Mouse (Mus musculus): ENCODE results near the gene Gm13279. TPM values are rescaled to one million over a fixed set of nuclear protein-coding genes. Genes with fewer than 3 reads are reported as not detected.

Gm13279 gene
- polyA plus RNA-seq, 1 experiment from 2014 or later = not detected

Other genes starting within 250 kb of the Gm13279 start
- not detected for gene Ifna15, start 239.2 kb upstream of the Gm13279 start, polyA plus RNA-seq (2017; shearing (Covaris generic))
- not detected for gene Ifna14, start 225.6 kb upstream of the Gm13279 start, polyA plus RNA-seq (2017; shearing (Covaris generic))
- not detected for gene Ifna9, start 205.0 kb upstream of the Gm13279 start, polyA plus RNA-seq (2017; shearing (Covaris generic))
- gene Ifna12, start 194.0 kb upstream of the Gm13279 start, polyA plus RNA-seq (2017; shearing (Covaris generic)) = not detected
- not detected for gene C87499, start 163.0 kb upstream of the Gm13279 start, polyA plus RNA-seq (2017; shearing (Covaris generic))
- not detected for gene Ifna13, start 152.9 kb upstream of the Gm13279 start, polyA plus RNA-seq (2017; shearing (Covaris generic))
- not detected for gene Ifna16, start 120.5 kb upstream of the Gm13279 start, polyA plus RNA-seq (2017; shearing (Covaris generic))
- gene Ifna2, start 113.5 kb upstream of the Gm13279 start, polyA plus RNA-seq (2017; shearing (Covaris generic)) = not detected
- gene Ifnab, start 106.0 kb upstream of the Gm13279 start, polyA plus RNA-seq (2017; shearing (Covaris generic)) = 0.45 TPM
- gene Gm26566, start 75.6 kb upstream of the Gm13279 start, polyA plus RNA-seq (2017; shearing (Covaris generic)) = 1.4 TPM
- 27.2 TPM for gene Klhl9, start 74.9 kb upstream of the Gm13279 start, polyA plus RNA-seq (2017; shearing (Covaris generic))
- not detected for gene Gm13271, start 42.5 kb upstream of the Gm13279 start, polyA plus RNA-seq (2017; shearing (Covaris generic))
- gene Gm13283, start 37.3 kb upstream of the Gm13279 start, polyA plus RNA-seq (2017; shearing (Covaris generic)) = 0.36 TPM
- not detected for gene Gm13290, start 23.6 kb upstream of the Gm13279 start, polyA plus RNA-seq (2017; shearing (Covaris generic))
- gene Gm13289, start 20.5 kb upstream of the Gm13279 start, polyA plus RNA-seq (2017; shearing (Covaris generic)) = not detected
- gene Gm13272, start 17.5 kb upstream of the Gm13279 start, polyA plus RNA-seq (2017; shearing (Covaris generic)) = not detected
- gene Ifnz, start 15.3 kb upstream of the Gm13279 start, polyA plus RNA-seq (2017; shearing (Covaris generic)) = not detected
- gene Gm13276, start 11.7 kb upstream of the Gm13279 start, polyA plus RNA-seq (2017; shearing (Covaris generic)) = not detected
- gene Gm13277, start 8.8 kb upstream of the Gm13279 start, polyA plus RNA-seq (2017; shearing (Covaris generic)) = not detected
- gene Gm13278, start 5.8 kb upstream of the Gm13279 start, polyA plus RNA-seq (2017; shearing (Covaris generic)) = not detected
- not detected for gene Gm13275, start 2.9 kb upstream of the Gm13279 start, polyA plus RNA-seq (2017; shearing (Covaris generic))
- not detected for gene Gm13285, start 2.3 kb downstream of the Gm13279 start, polyA plus RNA-seq (2017; shearing (Covaris generic))
- gene Gm13287, start 5.9 kb downstream of the Gm13279 start, polyA plus RNA-seq (2017; shearing (Covaris generic)) = not detected
- gene Gm13288, start 8.1 kb downstream of the Gm13279 start, polyA plus RNA-seq (2017; shearing (Covaris generic)) = 0.19 TPM
- not detected for gene Ifna7, start 18.8 kb downstream of the Gm13279 start, polyA plus RNA-seq (2017; shearing (Covaris generic))
- gene Ifna11, start 22.6 kb downstream of the Gm13279 start, polyA plus RNA-seq (2017; shearing (Covaris generic)) = not detected
- not detected for gene Ifna6, start 30.0 kb downstream of the Gm13279 start, polyA plus RNA-seq (2017; shearing (Covaris generic))
- gene Ifna5, start 38.1 kb downstream of the Gm13279 start, polyA plus RNA-seq (2017; shearing (Covaris generic)) = not detected
- not detected for gene Ifna4, start 44.5 kb downstream of the Gm13279 start, polyA plus RNA-seq (2017; shearing (Covaris generic))
- gene Ifna1, start 52.7 kb downstream of the Gm13279 start, polyA plus RNA-seq (2017; shearing (Covaris generic)) = not detected
- not detected for gene Ifne, start 82.8 kb downstream of the Gm13279 start, polyA plus RNA-seq (2017; shearing (Covaris generic))